Mouse (Mus musculus) liver, embryonic 14.5 days (tissue): ENCODE measurements around the gene Xrcc3. TPM values are rescaled to one million over a fixed set of nuclear protein-coding genes. Genes with fewer than 3 reads are reported as not detected.
A peak's percentile ranks its signal among the peaks of the same experiment; 100 is the strongest.

ENCODE experiments used
- ATAC-seq: fragments of 200-750 bp; cut with Nextera tagmentation; 2 replicates; pipeline ENCODE4 v1.8.0; 2017; ENCODE audit warnings: moderate number of reproducible peaks, mild to moderate bottlenecking, moderate library complexity; ENCODE audit not compliant: insufficient read depth
- DNase-seq, 3 experiments: peaks; one replicate each; pipeline ENCODE4 v3.0.0-alpha.2; 2012 to 2013; ENCODE audit warnings: low read depth in 3 of 3, low spot score in 3 of 3
- H3K27ac ChIP-seq: fragments of 300-500 bp; sonication (generic); 2 replicates; pipeline ENCODE4 v1.5.1; 2014; ENCODE audit warnings: moderate library complexity, mild to moderate bottlenecking, control low read depth, inconsistent platforms
- H3K27me3 ChIP-seq: fragments of 300-500 bp; sonication (generic); 2 replicates; pipeline ENCODE4 v1.6.1; 2014; ENCODE audit warnings: mild to moderate bottlenecking, low read length, moderate library complexity; ENCODE audit not compliant: control insufficient read depth, insufficient read depth
- H3K36me3 ChIP-seq: fragments of 300-500 bp; sonication (generic); replicated peaks from 2 replicates; pipeline ENCODE4 v1.6.1; 2014; ENCODE audit warnings: low read depth; ENCODE audit not compliant: control insufficient read depth, insufficient read depth
- H3K4me1 ChIP-seq, 2 experiments: fragments of 200-500 bp in 1 of 2; fragments of 300-500 bp in 1 of 2; sonication (generic) in 1 of 2; replicated peaks; 2 replicates each; pipeline ENCODE4 v1.6.1; 2012 to 2014; ENCODE audit warnings: antibody characterized with exemption in 1 of 2, inconsistent platforms in 1 of 2, low read length in 1 of 2; ENCODE audit not compliant: control insufficient read depth in 2 of 2, insufficient read depth in 2 of 2
- H3K4me2 ChIP-seq: fragments of 300-500 bp; sonication (generic); 2 replicates; pipeline ENCODE4 v1.6.1; 2014; ENCODE audit warnings: low read depth, mild to moderate bottlenecking, control low read depth, moderate library complexity
- H3K4me3 ChIP-seq, 2 experiments: fragments of 200-500 bp in 1 of 2; fragments of 300-500 bp in 1 of 2; sonication (generic) in 1 of 2; 2 replicates each; pipeline ENCODE4 v1.5.1; 2012 to 2014; ENCODE audit warnings: low read depth in 2 of 2, low read length in 2 of 2, mild to moderate bottlenecking in 2 of 2, control low read depth in 1 of 2, inconsistent platforms in 1 of 2, moderate library complexity in 1 of 2; ENCODE audit not compliant: insufficient read depth in 1 of 2
- H3K9ac ChIP-seq: fragments of 300-500 bp; sonication (generic); replicated peaks from 2 replicates; pipeline ENCODE4 v1.6.1; 2014; ENCODE audit warnings: mild to moderate bottlenecking, control low read depth, moderate library complexity
- H3K9me3 ChIP-seq: fragments of 300-500 bp; sonication (generic); 2 replicates; pipeline ENCODE4 v1.6.1; 2016; ENCODE audit warnings: low read length, mixed read lengths; ENCODE audit not compliant: control insufficient read depth
- CTCF ChIP-seq: IDR thresholded peaks from 2 replicates; pipeline ENCODE4 v1.5.1; 2016; ENCODE audit warnings: antibody characterized with exemption, low read depth, control low read depth
- EP300 ChIP-seq: IDR thresholded peaks from 2 replicates; pipeline ENCODE4 v1.6.1; 2016; ENCODE audit warnings: antibody characterized with exemption, low read depth
- WGBS: fragments of 180-500 bp; shearing (Covaris S2); extraction: QIAGEN DNeasy Blood & Tissue Kit; methylation state at CpG from one replicate; pipeline ENCODE4 v1.1.7; 2014; ENCODE audit not compliant: insufficient replicate concordance; 5-methylcytosine and 5-hydroxymethylcytosine counted together
- polyA plus RNA-seq, 2 experiments: library from polyadenylated mRNA; depleted of rRNA in 1 of 2; stranded (reverse) in 1 of 2; unstranded in 1 of 2; fragments of >200 nt; fragmentation: Nextera tagmentation in 1 of 2; extraction: Ambion mirVana in 1 of 2; gene quantifications; 2 replicates each; pipeline versions ENCODE4 v1.2.1 to v1.2.3; 2012 to 2014

The Xrcc3 gene
- polyA plus RNA-seq, 2 experiments, result 6.6 to 11.7 TPM

- TF ChIP-seq EP300, result no peak
- peak; percentile 64 for TF ChIP-seq CTCF
- ATAC-seq, result no peak
- 56% methylated on average over 2 of the region's 2 CpGs for WGBS
Observed at GRCm38 (mm10) chr12:111851235-111851634, 37.6 kb upstream of the Xrcc3 start.

GRCm38 (mm10) chr12:111848300-111848798 is 34.7 kb upstream of the Xrcc3 start:
- WGBS, result 76% methylated on average over 9 of the region's 9 CpGs
- no peak for TF ChIP-seq CTCF
- no peak for TF ChIP-seq EP300

More at GRCm38 (mm10) chr12:111851235-111851634, 37.6 kb upstream of the Xrcc3 start:
- Histone ChIP-seq H3K27me3 (no peaks in the 10 kb centered on the region), H3K4me3 (no peak overlapping the region), H3K27ac (no peak overlapping the region), H3K4me2 (no peak overlapping the region), H3K36me3 (no peaks in the 10 kb centered on the region), H3K9ac (no peak overlapping the region), H3K4me1 (no peaks in the 10 kb centered on the region), H3K9me3 (no peaks in the 10 kb centered on the region)
- DNase-seq, result no peak

DNA sequence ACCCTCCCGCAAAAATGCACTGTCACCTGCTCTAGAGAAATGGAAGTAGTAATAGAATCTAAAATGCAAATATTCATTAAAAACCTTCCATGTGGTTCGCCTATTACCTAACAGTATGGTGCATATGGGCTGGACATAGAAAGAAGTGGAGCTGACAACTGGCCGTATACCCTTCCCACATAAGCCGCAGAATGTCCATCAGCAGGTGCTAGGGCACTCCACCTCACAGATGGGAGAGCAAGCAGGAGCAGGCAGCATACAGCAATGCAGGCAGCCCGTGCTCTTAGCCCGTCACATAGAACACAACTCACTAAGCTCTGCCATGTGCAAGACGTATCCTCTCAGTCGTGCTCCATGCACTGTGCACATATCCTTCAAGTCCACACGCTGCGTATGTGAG is 33.1 kb upstream of the Xrcc3 start:
- WGBS, result 84% methylated on average over 10 of the region's 10 CpGs
- H3K36me3 ChIP-seq, result no peaks in the 10 kb centered on the region
- H3K27me3 ChIP-seq, result no peaks in the 10 kb centered on the region
- ATAC-seq (no peak), DNase-seq (no peak)
- H3K4me3 ChIP-seq, result no peak overlapping the region
- no peak overlapping the region for H3K4me2 ChIP-seq
- TF ChIP-seq EP300 (no peak), CTCF (no peak)
- H3K9me3 ChIP-seq, result no peaks in the 10 kb centered on the region
- no peak overlapping the region for H3K9ac ChIP-seq
- H3K4me1 ChIP-seq, result 0 out of 4 replicates have a peak, but pooled peaks cover 0 to 3% of the 10 kb centered on the region in 2 experiments
- H3K27ac ChIP-seq, result no peak overlapping the region

More at GRCm38 (mm10) chr12:111848300-111848798, 34.7 kb upstream of the Xrcc3 start:
- H3K9ac ChIP-seq, result no peak overlapping the region
- H3K4me3 ChIP-seq, result no peak overlapping the region
- no peaks in the 10 kb centered on the region for H3K9me3 ChIP-seq
- no peak overlapping the region for H3K27ac ChIP-seq
- DNase-seq, result no peak
- H3K4me1 ChIP-seq, result 0 out of 4 replicates have a peak, but pooled peaks cover 0 to under 1% of the 10 kb centered on the region in 2 experiments
- H3K27me3 ChIP-seq, result no peaks in the 10 kb centered on the region
- no peaks in the 10 kb centered on the region for H3K36me3 ChIP-seq
- no peak for ATAC-seq
- no peak overlapping the region for H3K4me2 ChIP-seq

DNA sequence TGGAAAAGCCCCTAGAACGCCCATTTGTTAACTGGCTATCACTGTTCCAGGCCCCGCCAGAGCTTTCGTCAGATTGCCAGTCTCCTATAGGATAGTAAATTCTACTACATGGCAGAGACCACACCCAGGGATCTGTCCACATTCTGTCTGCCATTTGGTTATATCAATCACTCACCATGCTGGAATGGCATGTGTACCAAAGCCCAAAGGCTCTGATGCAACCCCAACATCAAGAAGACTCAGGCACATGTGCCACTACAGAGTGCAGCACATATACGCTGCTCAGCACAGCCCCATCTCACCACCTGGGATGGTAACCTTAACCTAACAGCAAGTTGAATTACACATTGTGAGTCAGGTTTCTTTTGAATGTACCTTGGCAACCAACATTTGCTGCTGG is 32.3 kb upstream of the Xrcc3 start:
- H3K9ac ChIP-seq, result no peak overlapping the region
- 0 out of 4 replicates have a peak, but pooled peaks cover 0 to 3% of the 10 kb centered on the region in 2 experiments for H3K4me1 ChIP-seq
- no peak overlapping the region for H3K4me3 ChIP-seq
- no peak for DNase-seq
- no peaks in the 10 kb centered on the region for H3K27me3 ChIP-seq
- H3K9me3 ChIP-seq, result no peaks in the 10 kb centered on the region
- TF ChIP-seq EP300 (no peak), CTCF (no peak)
- no peaks in the 10 kb centered on the region for H3K36me3 ChIP-seq
- no peak for ATAC-seq
- no peak overlapping the region for H3K4me2 ChIP-seq
- WGBS, result 82% methylated on average over 4 of the region's 4 CpGs
- H3K27ac ChIP-seq, result no peak overlapping the region

GRCm38 (mm10) chr12:111843470-111843869 is 29.8 kb upstream of the Xrcc3 start:
- H3K4me1 ChIP-seq, result 0 out of 4 replicates have a peak, but pooled peaks cover 0 to 3% of the 10 kb centered on the region in 2 experiments
- no peak overlapping the region for H3K4me3 ChIP-seq
- H3K9ac ChIP-seq, result no peak overlapping the region
- TF ChIP-seq CTCF (no peak), EP300 (no peak)
- no peak overlapping the region for H3K27ac ChIP-seq
- WGBS, result 15% methylated on average over 2 of the region's 2 CpGs
- H3K9me3 ChIP-seq, result no peaks in the 10 kb centered on the region
- no peak overlapping the region for H3K4me2 ChIP-seq
- H3K27me3 ChIP-seq, result no peaks in the 10 kb centered on the region
- DNase-seq (no peak), ATAC-seq (no peak)
- H3K36me3 ChIP-seq, result no peaks in the 10 kb centered on the region
